ENCODE assay signal across 13 mouse cellular contexts in genomic region chr12:14082771-14083170, GRCm38 (mm10).
DNase-seq lines count a peak whose midpoint lies in the region; TF ChIP-seq lines count a peak whose summit lies in the region.
"Had no signal": no experiment of that assay in that cellular context is flagged by ENCODE, and none has a peak within 500 bp of the region (broad histone marks: within the 10 kb centered on the region; RNA-seq: fewer than 3 reads in every experiment).

No protein-coding gene starts in this region.

- TF ChIP-seq CTCF in layer of hippocampus, adult 2 months (conservative IDR thresholded peaks at IDR 0.05), result no peak

- H3K4me3 ChIP-seq in layer of hippocampus, adult 2 months, result no peak overlapping the region
- H3K4me3 ChIP-seq: forebrain, embryonic 13.5 days; heart, embryonic 13.5 days; liver, embryonic 13.5 days; midbrain, embryonic 12.5 days had no signal

- peak in 1 of 2 experiments; percentile 16 for DNase-seq in layer of hippocampus, adult 2 months (ENCODE audit: low spot score in 2 of 2)
- no peak for DNase-seq in layer of hippocampus, postnatal 10 days (ENCODE audit: low spot score in 2 of 2)
- peak; percentile 72 for DNase-seq in brain, adult 2 months (ENCODE audit: low read depth, low spot score)
- peak; percentile 54 to 66 for DNase-seq in cerebellum, postnatal 25 days
- peak; percentile 40 to 56 for DNase-seq in left cerebral cortex, postnatal 36 days (ENCODE audit: low spot score in 2 of 2)
- no peak for DNase-seq in gastrocnemius, postnatal 10 days
- no peak for DNase-seq in gastrocnemius, adult 8-10 months (ENCODE audit: low spot score in 2 of 2)
- DNase-seq: gastrocnemius, postnatal 36 days; liver, embryonic 13.5 days; lung, postnatal 14 days had no signal

- intact Hi-C loops in left cerebral cortex, postnatal 36 days (cut with DNase I), result no loop called here

- H3K27ac ChIP-seq in layer of hippocampus, adult 2 months, result peak overlapping the region; percentile 5; the same call in 1 of the 2 replicates
- H3K27ac ChIP-seq: forebrain, embryonic 13.5 days; heart, embryonic 13.5 days; liver, embryonic 13.5 days; midbrain, embryonic 12.5 days had no signal

Comparison
In these comparisons a context has a peak if more than half of its experiments do, and no peak if none do; other contexts are left out.
1. DNase-seq: peak in brain, adult 2 months (single experiment), cerebellum, postnatal 25 days (2 of 2) and left cerebral cortex, postnatal 36 days (2 of 2); none in layer of hippocampus, postnatal 10 days (0 of 2), gastrocnemius, postnatal 10 days (single experiment) and gastrocnemius, adult 8-10 months (0 of 2).